Mouse (Mus musculus) heart, embryonic 11.5 days (tissue): Measurements from ENCODE around the gene Spata9. TPM values are rescaled to one million over a fixed set of nuclear protein-coding genes. Genes with fewer than 3 reads are reported as not detected.

Source experiments
- polyA plus RNA-seq: library from polyadenylated mRNA; unstranded; fragments of >200 nt; fragmentation: Nextera tagmentation; extraction: Ambion mirVana; gene quantifications from 2 replicates; pipeline ENCODE4 v1.2.1, GENCODE M21; 2014

Spata9 gene
- polyA plus RNA-seq, 1 experiment from 2014 or later = 0.20 TPM

Other genes with a start within 250 kb of the Spata9 start
- 87.9 and 88.8 TPM in 2 replicates for gene Glrx, start 127.3 kb upstream of the Spata9 start, polyA plus RNA-seq
- 27.4 and 29.3 TPM in 2 replicates for gene Rhobtb3, start 23.2 kb upstream of the Spata9 start, polyA plus RNA-seq
- 24.6 and 28.8 TPM in 2 replicates for gene Rfesd, start 51.6 kb downstream of the Spata9 start, polyA plus RNA-seq
- gene Gpr150, start 89.8 kb downstream of the Spata9 start, polyA plus RNA-seq = 0.52 and 0.72 TPM in 2 replicates
- 2.6 and 3.3 TPM in 2 replicates for gene Arsk, start 131.5 kb downstream of the Spata9 start, polyA plus RNA-seq
- gene Ttc37, start 131.6 kb downstream of the Spata9 start, polyA plus RNA-seq = 12.7 and 14.0 TPM in 2 replicates